Mouse (Mus musculus): Measurements from ENCODE around the gene Gm28038.
A peak's percentile ranks its signal among the peaks of the same experiment; 100 is the strongest.

The Gm28038 gene

DNA sequence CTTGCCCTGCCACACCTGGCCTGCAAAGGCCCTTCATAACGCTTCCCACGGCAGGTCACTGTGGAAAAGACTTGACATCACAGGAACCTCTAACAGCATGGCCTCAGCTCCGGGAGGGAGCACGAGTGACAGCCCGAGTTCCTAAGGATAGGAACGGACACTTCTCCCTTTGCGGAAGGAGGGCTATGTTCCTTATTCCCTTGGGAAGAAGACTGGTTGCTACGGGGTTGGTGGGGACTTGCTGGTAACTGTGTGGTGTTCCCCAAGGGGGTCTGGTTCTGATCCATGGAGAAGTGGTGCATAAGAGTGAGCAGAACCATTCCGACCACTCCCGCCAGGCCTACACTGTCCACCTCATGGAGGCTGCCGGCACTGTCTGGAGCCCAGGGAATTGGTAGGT is at the start of gene Gm28038:
Gene Gm28038, plus strand, starts transcription at position 301 of the 400 bp plus-strand sequence.
- DNase-seq (ENCODE audit: low spot score) = no peak

DNA sequence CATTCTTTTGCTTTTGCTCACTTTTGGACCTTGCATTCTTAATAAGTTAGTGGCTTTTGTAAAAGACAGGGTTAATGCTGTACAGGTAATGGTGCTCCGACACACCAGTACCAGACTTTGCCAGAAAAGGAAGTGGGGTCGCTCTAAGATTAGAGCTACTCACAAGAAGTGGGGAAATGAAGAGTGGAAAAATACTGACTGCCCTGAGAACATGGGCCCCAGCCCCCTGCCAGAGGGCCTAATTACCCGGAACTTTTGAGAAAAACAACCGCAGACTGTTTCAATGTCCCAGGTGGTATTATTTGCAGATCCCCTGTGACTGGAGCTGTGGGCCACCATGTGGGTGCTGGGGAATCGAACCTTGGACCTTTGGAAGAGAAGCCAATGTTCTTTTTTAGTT is 45.2 kb upstream of the Gm28038 start:
- DNase-seq (ENCODE audit: low spot score) = no peak

DNA sequence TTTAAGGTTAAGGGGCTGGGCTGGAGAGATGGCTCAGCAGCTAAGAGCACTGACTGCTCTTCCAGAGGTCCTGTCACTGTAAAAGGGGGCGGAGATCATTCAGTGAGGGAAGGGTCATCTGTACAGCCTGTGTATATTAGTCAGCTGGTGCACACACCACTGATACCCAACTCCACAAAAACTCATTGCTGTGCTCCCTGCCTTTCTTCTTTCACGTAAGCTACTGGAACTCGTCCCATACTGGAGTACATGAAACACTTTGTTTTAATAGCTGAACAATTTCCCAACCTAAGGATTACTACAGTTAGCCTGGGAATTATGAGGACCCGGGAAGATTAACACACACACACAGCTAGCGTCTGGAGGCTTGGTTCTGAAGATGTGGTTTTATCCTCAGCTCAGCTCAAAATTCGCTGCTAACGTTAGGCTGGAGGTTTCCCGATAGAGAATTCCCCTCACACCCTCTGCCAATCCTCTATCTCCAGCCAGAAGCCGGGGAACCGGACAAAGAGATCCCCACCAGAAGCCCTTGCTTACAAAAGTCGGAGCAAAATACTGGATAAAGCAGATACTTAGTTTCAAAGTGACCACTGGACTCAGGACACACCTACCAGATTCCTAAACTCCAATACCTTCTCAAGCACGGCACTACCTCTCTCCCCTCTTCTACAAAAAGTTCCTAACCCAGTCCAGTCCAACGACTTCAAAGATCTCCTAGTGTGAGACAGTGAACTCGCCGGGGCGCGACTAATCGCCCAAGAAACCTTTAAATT is 44.2 kb upstream of the Gm28038 start:
- no peak for DNase-seq (ENCODE audit: low spot score)

DNA sequence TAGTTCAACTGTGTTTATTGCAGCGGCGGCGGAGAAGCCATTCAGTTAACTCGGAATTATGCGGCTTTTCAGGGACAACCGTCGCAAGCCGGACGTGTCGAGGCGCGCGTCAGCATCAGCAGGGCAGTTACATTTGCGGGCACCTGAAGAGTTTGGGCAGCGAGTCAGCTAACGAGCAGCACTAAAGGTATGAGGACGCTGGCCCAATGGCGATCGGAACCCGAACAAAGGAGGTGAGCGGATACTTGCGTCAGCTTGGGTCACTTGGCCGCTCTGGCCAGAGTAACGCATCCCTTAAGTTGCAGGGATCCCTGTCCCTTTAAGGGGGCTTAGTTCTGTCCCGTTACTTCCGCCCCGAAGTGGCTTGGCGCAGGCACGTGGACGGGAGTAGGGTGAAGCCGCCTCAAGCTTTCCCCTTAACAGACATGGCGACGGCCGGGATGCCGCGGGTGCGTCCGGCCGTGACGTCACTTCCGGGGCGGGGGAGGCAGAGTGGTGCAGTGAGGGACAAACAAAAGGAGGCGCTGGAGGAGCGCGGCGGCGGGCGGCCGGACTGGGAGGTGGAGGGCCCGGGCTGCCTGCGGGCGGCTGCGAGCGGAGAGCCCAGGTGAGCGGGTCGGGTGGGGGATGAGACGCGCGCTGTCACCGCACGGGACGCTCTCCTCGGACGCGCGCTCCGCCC is 43.5 kb upstream of the Gm28038 start, which contains the start of gene Lrrc8a:
Gene Lrrc8a, plus strand, starts transcription at position 517 of the 682 bp plus-strand sequence.
- DNase-seq (ENCODE audit: low spot score) = peak; percentile 100

DNA sequence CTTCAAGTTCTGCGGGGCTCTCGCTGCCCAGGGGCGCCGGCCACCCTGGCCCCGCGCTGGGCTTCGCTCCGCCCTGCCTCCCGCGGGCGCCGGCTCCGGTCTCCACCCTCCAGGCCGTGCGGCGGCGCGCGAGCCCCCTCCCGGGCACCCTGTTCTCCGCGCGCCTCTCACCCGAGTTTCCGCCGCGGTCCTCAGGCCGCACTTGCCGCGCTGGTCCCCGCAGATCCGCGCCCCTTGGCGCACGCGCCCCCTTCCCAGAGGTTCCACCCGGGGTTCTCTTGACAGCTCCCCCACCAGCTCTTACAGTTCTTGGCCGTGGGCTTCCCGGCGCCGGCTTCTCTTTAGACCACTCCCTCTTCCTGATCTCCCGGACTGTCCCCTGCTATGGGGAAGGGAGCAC is 43.0 kb upstream of the Gm28038 start:
- peak; percentile 71 for DNase-seq (ENCODE audit: low spot score)

DNA sequence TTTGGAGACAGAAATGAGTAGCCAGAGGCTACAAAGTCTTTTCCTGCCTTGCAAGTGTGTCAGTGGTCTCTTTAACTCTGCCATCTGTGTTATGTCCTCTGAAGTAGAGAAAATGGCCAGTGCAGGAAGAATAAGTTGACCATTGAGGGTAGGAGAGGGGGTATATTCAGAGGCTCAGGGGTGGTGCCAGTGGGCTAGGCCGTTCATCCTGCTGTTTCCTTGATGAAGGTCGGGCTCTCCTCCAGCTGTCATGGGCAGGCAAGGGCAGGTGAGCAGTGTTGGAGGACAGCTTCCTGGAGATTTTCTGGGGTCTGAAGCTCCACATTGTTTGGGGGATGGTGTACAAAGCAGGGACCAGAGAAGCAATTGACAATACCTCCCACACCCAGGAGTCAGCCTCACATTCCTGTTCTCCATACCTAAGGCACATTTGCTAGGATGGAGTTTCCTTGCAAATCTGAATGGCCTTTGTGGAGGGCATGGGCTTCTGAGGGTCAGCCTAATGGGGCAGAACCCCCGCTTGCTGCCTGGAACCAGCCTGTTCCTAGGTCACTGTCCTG is 41.9 kb upstream of the Gm28038 start:
- DNase-seq (ENCODE audit: low spot score) = no peak

DNA sequence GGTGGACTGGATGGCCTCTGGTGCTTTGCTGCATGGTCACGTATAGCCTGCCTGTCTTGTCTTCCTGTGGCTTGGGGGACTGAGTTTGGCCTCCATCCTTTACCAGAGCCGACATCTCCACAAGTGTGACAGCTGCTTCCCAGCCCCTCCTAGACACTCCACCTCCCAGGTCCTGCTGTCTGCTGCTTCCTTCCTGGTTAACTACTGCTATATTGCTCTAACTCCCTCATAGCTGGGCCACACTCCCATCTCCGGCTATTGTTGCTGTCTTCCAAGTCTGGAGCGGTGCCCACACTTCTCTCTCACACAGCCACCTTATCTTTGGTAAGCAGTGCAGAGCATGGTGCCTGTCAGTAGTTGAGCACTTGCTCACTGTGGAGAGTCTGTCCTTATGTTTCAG is 41.1 kb upstream of the Gm28038 start:
- peak; percentile 77 for DNase-seq (ENCODE audit: low spot score)

DNA sequence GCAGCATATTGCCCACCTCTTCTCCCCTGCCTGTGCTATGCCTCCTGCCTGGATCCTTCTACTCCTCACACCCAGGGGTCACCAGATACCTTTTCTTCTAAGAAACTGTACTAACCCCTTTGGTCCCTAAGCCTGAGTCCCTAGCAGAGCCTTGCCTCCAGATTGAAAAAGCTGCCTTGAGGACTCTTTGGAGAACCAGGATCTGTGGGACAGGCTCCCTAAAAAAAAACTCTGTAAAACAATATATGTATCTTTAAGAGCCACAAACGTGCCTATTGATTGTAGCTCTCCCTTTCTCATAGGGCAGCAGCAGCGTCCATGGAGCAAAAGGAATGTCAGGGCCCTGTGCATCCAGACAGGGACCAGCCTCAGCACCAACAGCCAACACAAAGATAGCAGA is 40.6 kb upstream of the Gm28038 start, which contains the start of gene Gm28035:
Gene Gm28035, plus strand, starts transcription at position 301 of the 400 bp plus-strand sequence.
- no peak for DNase-seq (ENCODE audit: low spot score)

DNA sequence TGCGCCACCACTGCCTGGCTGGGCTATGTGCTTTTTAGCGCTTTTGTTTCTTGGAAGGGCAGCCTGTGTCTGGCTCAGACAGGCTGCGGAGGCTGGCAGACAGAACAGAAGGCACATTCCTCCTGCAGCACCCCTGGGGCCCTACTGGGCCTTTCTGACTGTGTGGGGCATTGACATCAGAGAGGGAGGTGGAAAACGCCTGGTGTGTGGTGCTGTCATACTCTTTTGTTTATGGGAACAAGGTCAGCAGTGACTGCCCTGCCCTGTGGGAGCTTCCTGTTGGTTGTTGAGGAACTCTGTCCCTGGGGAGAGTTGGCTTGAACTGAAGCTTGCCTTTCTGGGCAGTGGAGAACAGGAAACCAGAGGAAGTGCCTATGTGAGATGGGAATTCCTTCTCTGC is 38.3 kb upstream of the Gm28038 start:
- DNase-seq (ENCODE audit: low spot score) = peak; percentile 91

DNA sequence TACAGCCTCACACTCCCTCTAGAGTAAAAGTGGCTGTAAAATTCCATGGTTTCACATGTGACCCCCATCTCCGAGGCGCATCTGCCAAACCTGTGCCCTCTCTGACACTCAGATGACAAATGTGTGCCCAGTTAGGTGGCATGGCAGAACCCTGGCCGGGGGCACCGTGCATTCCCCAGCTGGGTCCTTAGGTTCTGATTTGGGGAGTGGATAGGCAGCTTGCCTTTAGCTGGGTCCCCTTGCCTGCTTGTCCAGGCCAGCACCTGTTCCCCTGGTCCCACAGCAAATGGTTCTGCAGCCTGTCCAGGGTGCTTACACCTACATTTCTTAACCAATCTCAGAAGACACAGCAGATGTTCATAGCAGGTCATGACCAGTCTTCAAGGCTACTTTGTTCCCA is 37.5 kb upstream of the Gm28038 start:
- no peak for DNase-seq (ENCODE audit: low spot score)

DNA sequence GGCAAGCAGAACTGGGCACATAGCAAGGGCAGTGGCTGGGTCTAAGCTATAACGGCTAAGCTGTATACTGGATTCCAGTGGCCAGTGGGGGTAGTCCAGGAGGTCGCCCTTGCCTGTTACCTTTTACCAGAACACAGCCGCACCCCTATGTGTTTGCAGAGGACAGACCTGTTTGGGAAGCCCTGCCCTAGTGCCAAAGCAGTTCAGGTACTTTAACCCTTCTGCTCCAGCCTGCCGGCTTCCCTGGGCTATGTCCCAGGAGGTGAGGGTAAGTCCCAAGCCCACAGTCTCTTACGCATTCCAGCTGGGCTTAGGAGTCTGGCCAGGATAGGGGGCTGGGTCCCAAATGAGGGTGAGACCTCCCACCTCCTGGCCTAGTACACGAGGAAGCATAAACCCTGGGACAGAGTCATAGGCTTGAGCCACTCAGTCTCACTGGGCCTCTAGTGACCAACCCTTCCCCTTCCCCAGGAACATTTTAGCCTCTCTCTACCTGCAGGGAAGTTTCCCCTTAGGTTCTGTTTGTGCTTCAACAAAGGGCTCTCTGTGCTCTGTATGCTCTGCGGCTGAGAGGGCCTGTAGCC is 36.2 kb upstream of the Gm28038 start:
- no peak for DNase-seq (ENCODE audit: low spot score)

DNA sequence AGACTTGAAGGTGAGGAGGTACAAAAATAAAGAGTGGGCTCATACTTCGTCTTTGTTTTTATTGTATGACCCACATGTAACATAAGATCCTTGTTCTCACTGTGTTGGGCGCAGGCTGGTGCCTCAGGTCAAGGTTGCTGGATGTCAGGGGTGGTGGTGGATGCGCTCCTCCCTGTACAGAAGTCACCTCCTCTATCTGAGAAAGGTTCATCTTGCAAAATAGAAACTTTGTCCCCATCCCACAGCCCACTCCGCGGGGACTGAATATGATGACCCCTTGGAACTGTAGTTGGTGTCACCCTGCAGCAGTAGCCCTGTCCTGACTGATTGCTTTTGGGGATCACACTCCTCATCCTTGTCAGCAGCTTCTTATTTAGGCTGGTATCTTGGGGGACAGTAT is 33.8 kb upstream of the Gm28038 start:
- no peak for DNase-seq (ENCODE audit: low spot score)

DNA sequence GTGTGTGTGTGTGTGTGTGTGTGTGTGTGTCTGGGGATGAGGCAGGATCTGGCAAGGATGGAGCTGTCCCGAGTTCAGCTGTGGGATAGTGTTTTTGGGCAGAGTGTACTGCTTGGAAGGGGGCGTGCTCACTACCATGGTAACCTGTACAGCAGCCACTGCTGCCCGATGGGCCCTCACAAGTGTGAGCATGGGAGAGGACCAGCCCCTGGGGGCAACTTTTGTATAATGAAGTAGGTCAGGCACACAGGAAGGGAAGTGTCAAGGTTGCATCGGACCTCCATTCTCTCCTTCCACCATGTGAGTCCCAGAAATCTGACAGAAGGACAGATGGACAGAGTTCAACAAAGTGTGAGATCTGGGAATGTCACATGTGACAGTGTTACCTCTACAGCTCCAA is 33.2 kb upstream of the Gm28038 start:
- no peak for DNase-seq (ENCODE audit: low spot score)

DNA sequence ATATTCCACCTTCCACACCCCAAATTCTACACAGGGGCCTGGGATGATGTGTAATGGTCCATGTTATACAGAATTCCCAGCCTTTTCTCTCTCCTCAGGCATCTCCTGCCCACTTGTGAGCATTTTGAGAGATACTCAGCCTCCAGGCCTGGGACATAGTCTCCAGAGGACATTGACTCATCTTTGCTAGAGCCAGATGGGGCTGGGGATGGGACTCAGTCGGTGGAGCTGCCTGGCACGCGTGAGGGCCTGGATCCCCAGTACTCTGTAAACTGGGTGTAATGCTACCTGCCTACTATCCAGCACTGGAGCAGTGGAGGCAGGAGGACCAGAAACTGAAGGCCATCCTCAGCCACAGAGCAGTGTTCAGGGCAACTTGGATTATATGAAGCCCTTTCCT is 31.7 kb upstream of the Gm28038 start:
- no peak for DNase-seq (ENCODE audit: low spot score)

DNA sequence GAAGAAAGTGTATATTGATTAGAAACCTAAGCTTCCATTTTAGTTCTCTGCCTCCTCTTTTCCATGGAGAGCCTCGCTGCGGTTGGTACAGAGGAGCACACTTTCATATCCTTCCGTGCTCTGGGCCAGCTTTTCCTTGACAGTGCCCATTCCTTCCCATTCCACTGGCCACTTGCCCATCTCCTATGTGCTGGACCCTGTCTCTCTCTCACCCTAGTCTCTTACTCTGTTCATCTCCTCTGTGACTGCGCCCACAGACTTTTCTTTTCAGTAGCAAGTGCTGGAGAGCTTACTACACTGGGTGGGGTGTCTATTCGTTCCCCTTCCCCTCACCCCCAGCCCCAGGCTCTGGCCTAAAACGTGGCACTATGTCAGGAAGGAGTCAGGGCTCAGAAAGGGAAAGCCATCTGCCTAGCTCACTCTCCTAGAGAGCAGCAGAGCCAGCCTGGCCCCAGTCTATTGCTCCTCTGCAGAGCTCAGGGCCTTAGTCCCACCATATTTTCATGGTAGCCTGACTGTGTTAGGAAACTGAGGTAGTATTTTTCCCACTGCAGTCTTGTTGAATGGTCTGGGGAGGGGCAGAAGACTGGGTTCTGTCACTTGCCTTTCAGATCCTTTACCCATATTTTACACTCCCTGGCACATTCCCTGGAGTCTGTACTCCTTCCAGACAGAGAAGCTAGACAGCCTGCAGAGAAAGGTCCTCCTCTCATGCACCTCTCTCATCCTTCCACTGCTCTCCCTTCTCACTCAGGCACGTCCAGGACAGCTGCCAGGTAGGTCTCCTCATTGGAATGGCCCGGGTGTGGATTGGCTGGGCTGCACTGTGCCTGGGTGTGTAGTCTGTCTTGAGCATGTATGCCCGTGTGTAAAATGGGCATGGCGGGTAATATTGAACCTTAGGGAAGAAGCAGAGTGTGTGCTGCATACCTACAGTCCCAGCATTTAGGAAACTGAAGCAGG is 30.4 kb upstream of the Gm28038 start:
- no peak for DNase-seq (ENCODE audit: low spot score)

DNA sequence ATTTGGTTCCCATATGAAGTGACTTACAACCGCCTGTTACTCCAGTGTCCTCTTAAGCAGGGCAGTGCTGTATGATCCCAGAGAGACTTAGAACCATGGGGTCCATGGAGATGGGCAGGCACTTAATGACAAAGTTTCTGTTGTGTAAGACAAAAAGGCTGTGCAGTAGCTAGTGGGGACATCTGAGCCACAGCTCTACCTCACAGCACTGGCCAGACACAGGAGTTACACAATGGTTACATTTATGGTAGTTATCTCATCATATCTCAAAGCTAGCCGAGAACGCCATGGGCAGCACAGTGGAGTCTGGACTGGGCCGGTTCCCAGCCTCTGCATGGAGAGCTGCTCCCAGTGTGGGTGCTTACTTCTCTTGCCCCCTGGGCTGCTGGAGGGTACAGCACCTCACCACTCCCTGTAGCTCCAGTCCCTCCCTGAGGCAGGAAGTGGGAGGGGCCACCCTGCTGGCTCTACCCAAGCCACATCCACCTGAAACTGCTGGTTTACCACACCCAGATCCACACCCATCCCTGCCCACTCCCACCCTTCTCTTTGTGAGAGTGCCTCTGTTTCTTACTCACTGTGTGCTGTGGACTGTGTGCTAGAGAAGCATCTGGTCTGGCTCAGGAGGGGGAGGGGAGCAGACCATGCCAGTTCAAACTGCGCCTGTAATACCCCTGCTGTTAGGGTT is 29.3 kb upstream of the Gm28038 start:
- DNase-seq (ENCODE audit: low spot score) = peak; percentile 74

DNA sequence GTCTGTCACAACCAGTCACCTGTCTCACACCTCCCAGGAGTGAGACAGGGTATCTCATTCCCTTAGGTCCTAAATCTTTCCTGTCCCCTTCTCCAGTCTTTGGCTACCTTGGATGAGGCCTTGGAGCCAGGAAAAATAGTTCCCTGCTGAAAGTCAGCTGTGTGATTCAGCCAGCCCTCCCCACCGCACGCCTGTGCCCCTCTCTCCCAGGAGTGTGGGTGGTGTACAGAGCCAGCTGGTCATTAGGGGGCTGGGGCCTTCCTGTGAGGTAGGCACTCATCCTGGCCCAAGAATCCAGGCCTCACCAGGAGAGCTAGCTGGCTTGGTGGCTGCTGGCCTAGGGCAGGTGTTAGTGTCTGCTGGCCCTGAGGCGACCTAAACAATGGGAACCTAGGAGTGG is 28.3 kb upstream of the Gm28038 start:
- DNase-seq (ENCODE audit: low spot score) = no peak

DNA sequence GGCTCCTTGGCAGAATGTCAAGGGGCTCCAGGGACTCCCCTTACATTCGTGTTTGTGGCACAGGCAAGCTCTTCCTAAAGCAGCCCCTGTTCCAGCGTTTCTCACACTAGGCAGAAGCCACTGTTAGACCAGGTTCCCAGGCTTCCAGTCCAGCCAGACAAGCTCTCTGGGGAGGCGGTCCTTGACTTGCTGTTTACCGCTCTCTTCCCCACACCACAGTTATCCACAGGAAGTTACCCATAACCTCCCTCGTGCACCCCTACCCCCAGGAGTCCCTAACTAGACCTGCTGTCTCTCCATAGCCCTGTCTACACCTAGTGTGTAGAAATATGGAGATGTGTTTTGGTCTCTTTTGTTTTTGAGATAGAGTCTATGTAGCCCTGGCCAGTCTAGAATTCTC is 27.0 kb upstream of the Gm28038 start:
- no peak for DNase-seq (ENCODE audit: low spot score)

DNA sequence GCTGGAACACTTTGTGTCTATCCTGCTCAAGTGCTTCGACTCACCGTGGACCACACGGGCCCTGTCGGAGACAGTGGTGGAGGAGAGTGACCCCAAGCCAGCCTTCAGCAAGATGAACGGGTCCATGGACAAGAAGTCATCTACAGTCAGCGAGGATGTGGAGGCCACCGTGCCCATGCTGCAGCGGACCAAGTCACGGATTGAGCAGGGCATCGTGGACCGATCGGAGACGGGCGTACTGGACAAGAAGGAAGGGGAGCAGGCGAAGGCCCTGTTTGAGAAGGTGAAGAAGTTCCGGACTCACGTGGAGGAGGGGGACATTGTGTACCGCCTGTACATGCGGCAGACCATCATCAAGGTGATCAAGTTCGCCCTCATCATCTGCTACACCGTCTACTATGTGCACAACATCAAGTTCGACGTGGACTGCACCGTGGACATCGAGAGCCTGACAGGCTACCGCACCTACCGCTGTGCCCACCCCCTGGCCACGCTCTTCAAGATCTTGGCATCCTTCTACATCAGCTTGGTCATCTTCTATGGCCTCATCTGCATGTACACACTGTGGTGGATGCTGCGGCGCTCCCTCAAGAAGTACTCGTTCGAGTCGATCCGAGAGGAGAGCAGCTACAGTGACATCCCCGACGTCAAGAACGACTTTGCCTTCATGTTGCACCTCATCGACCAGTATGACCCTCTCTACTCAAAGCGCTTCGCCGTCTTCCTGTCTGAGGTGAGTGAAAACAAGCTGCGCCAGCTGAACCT is 25.0 kb upstream of the Gm28038 start:
- DNase-seq (ENCODE audit: low spot score) = no peak

DNA sequence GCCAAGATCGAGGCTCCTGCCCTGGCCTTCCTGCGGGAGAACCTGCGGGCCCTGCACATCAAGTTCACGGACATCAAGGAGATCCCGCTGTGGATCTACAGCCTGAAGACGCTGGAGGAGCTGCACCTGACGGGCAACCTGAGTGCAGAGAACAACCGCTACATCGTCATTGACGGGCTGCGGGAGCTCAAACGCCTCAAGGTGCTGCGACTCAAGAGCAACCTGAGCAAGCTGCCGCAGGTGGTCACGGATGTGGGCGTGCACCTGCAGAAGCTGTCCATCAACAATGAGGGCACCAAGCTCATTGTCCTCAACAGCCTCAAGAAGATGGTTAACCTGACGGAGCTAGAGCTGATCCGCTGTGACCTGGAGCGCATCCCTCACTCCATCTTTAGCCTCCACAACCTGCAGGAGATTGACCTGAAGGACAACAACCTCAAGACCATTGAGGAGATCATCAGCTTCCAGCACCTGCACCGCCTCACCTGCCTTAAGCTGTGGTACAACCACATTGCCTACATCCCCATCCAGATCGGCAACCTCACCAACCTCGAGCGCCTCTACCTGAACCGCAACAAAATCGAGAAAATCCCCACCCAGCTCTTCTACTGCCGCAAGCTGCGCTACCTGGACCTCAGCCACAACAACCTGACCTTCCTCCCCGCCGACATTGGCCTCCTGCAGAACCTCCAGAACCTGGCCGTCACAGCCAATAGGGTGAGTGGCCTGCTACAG is 24.1 kb upstream of the Gm28038 start:
- DNase-seq (ENCODE audit: low spot score) = no peak
